Mouse (Mus musculus): ENCODE results near the gene Tmem163. TPM values are rescaled to one million over a fixed set of nuclear protein-coding genes. Genes with fewer than 3 reads are reported as not detected.

The Tmem163 gene
- total and polyA plus RNA-seq, 2 experiments = 0.09 to 0.35 TPM

- DNase-seq (ENCODE audit: extremely low read depth, low read depth, low spot score) = no peak
- H3K36me3 ChIP-seq (ENCODE audit: control insufficient read depth, insufficient read depth, low read length) = peaks cover 2% of the 10 kb centered on the region; the same call in 1 of the 2 replicates
- no peak overlapping the region for H3K9ac ChIP-seq (ENCODE audit: low read depth, low read length)
- H3K27me3 ChIP-seq (ENCODE audit: control insufficient read depth, insufficient read depth, low read length) = no peaks in the 10 kb centered on the region
- no peaks in the 10 kb centered on the region for H3K79me2 ChIP-seq (ENCODE audit: control insufficient read depth, insufficient read depth, low read length)
- no peak overlapping the region for H3K4me3 ChIP-seq (ENCODE audit: insufficient read depth, low read depth, low read length)
- no peak overlapping the region for H3K27ac ChIP-seq (replicated peaks; ENCODE audit: insufficient read depth, low read depth, low read length)
- no peaks in the 10 kb centered on the region for H3K4me1 ChIP-seq (ENCODE audit: control insufficient read depth, insufficient read depth, low read length)
- 91% methylated on average over 14 of the region's 14 CpGs for WGBS
- TF ChIP-seq CTCF (IDR thresholded peaks at IDR 0.05; ENCODE audit: low read depth, low read length) (no peak), POLR2A (IDR thresholded peaks at IDR 0.05; ENCODE audit: extremely low read depth, insufficient read depth, low read length) (no peak)
Observed at GRCm38 (mm10) chr1:127442880-127443877, 236.2 kb downstream of the Tmem163 start.

- Histone ChIP-seq H3K79me2 (ENCODE audit: control insufficient read depth, insufficient read depth, low read length) (no peaks in the 10 kb centered on the region), H3K27ac (replicated peaks; ENCODE audit: insufficient read depth, low read depth, low read length) (no peak overlapping the region), H3K36me3 (ENCODE audit: control insufficient read depth, insufficient read depth, low read length) (peaks cover under 1% of the 10 kb centered on the region; the same call in 1 of the 2 replicates), H3K27me3 (ENCODE audit: control insufficient read depth, insufficient read depth, low read length) (no peaks in the 10 kb centered on the region), H3K9ac (ENCODE audit: low read depth, low read length) (no peak overlapping the region), H3K4me1 (ENCODE audit: control insufficient read depth, insufficient read depth, low read length) (no peaks in the 10 kb centered on the region), H3K4me3 (ENCODE audit: insufficient read depth, low read depth, low read length) (no peak overlapping the region)
- DNase-seq (ENCODE audit: extremely low read depth, low read depth, low spot score) = no peak
- 81% methylated on average over 3 of the region's 3 CpGs for WGBS
- TF ChIP-seq CTCF (IDR thresholded peaks at IDR 0.05; ENCODE audit: low read depth, low read length) = no peak
- TF ChIP-seq POLR2A (IDR thresholded peaks at IDR 0.05; ENCODE audit: extremely low read depth, insufficient read depth, low read length) = no peak
Observed at GRCm38 (mm10) chr1:127441736-127442135, 237.6 kb downstream of the Tmem163 start.

GRCm38 (mm10) chr1:127441007-127441406 is 238.3 kb downstream of the Tmem163 start:
- Histone ChIP-seq H3K27me3 (ENCODE audit: control insufficient read depth, insufficient read depth, low read length) (no peaks in the 10 kb centered on the region), H3K36me3 (ENCODE audit: control insufficient read depth, insufficient read depth, low read length) (no peaks in the 10 kb centered on the region), H3K9ac (ENCODE audit: low read depth, low read length) (no peak overlapping the region), H3K79me2 (ENCODE audit: control insufficient read depth, insufficient read depth, low read length) (no peaks in the 10 kb centered on the region), H3K4me1 (ENCODE audit: control insufficient read depth, insufficient read depth, low read length) (no peaks in the 10 kb centered on the region), H3K4me3 (ENCODE audit: insufficient read depth, low read depth, low read length) (no peak overlapping the region), H3K27ac (replicated peaks; ENCODE audit: insufficient read depth, low read depth, low read length) (no peak overlapping the region)
- 92% methylated on average over 1 of the region's 1 CpGs for WGBS
- TF ChIP-seq POLR2A (IDR thresholded peaks at IDR 0.05; ENCODE audit: extremely low read depth, insufficient read depth, low read length) (no peak), CTCF (IDR thresholded peaks at IDR 0.05; ENCODE audit: low read depth, low read length) (no peak)
- DNase-seq (ENCODE audit: extremely low read depth, low read depth, low spot score) = no peak

GRCm38 (mm10) chr1:127439452-127439891 is 239.9 kb downstream of the Tmem163 start:
- no peak overlapping the region for H3K9ac ChIP-seq (ENCODE audit: low read depth, low read length)
- 94% methylated on average over 9 of the region's 9 CpGs for WGBS
- H3K27ac ChIP-seq (replicated peaks; ENCODE audit: insufficient read depth, low read depth, low read length) = no peak overlapping the region
- no peaks in the 10 kb centered on the region for H3K27me3 ChIP-seq (ENCODE audit: control insufficient read depth, insufficient read depth, low read length)
- no peaks in the 10 kb centered on the region for H3K4me1 ChIP-seq (ENCODE audit: control insufficient read depth, insufficient read depth, low read length)
- no peak overlapping the region for H3K4me3 ChIP-seq (ENCODE audit: insufficient read depth, low read depth, low read length)
- no peaks in the 10 kb centered on the region for H3K79me2 ChIP-seq (ENCODE audit: control insufficient read depth, insufficient read depth, low read length)
- TF ChIP-seq CTCF (IDR thresholded peaks at IDR 0.05; ENCODE audit: low read depth, low read length) (no peak), POLR2A (IDR thresholded peaks at IDR 0.05; ENCODE audit: extremely low read depth, insufficient read depth, low read length) (no peak)
- no peak for DNase-seq (ENCODE audit: extremely low read depth, low read depth, low spot score)
- no peaks in the 10 kb centered on the region for H3K36me3 ChIP-seq (ENCODE audit: control insufficient read depth, insufficient read depth, low read length)

- Histone ChIP-seq H3K4me1 (ENCODE audit: control insufficient read depth, insufficient read depth, low read length) (no peaks in the 10 kb centered on the region), H3K79me2 (ENCODE audit: control insufficient read depth, insufficient read depth, low read length) (no peaks in the 10 kb centered on the region), H3K27me3 (ENCODE audit: control insufficient read depth, insufficient read depth, low read length) (no peaks in the 10 kb centered on the region), H3K27ac (replicated peaks; ENCODE audit: insufficient read depth, low read depth, low read length) (no peak overlapping the region), H3K9ac (ENCODE audit: low read depth, low read length) (no peak overlapping the region), H3K4me3 (ENCODE audit: insufficient read depth, low read depth, low read length) (no peak overlapping the region), H3K36me3 (ENCODE audit: control insufficient read depth, insufficient read depth, low read length) (no peaks in the 10 kb centered on the region)
- no peak for DNase-seq (ENCODE audit: extremely low read depth, low read depth, low spot score)
- TF ChIP-seq CTCF (IDR thresholded peaks at IDR 0.05; ENCODE audit: low read depth, low read length) (no peak), POLR2A (IDR thresholded peaks at IDR 0.05; ENCODE audit: extremely low read depth, insufficient read depth, low read length) (no peak)
- 83% methylated on average over 6 of the region's 6 CpGs for WGBS
Observed at GRCm38 (mm10) chr1:127437091-127437490, 242.3 kb downstream of the Tmem163 start.

Other genes starting within 250 kb of the Tmem163 start
- gene Acmsd, start 49.9 kb upstream of the Tmem163 start, total RNA-seq (2014; rRNA removed) = 19.6 and 48.2 TPM in 2 replicates
- gene Acmsd, start 49.9 kb upstream of the Tmem163 start, polyA plus RNA-seq (2012; rRNA removed) = 5.6 and 6.9 TPM in 2 replicates
- gene Ccnt2, start 94.6 kb upstream of the Tmem163 start, total RNA-seq (2014; rRNA removed) = 28.8 and 29.9 TPM in 2 replicates
- gene Ccnt2, start 94.6 kb upstream of the Tmem163 start, polyA plus RNA-seq (2012; rRNA removed) = 5.3 and 9.4 TPM in 2 replicates
- 0.07 TPM in 1 of 2 replicates, not detected in the other for gene Map3k19, start 175.5 kb upstream of the Tmem163 start, total RNA-seq (2014; rRNA removed)
- 0.07 TPM in 1 of 2 replicates, not detected in the other for gene Map3k19, start 175.5 kb upstream of the Tmem163 start, polyA plus RNA-seq (2012; rRNA removed)
- 24.0 and 26.0 TPM in 2 replicates for gene Rab3gap1, start 189.2 kb upstream of the Tmem163 start, total RNA-seq (2014; rRNA removed)
- 8.0 and 11.9 TPM in 2 replicates for gene Rab3gap1, start 189.2 kb upstream of the Tmem163 start, polyA plus RNA-seq (2012; rRNA removed)